Comparison of ENCODE assay signal across 22 mouse cellular contexts in the genomic region with DNA sequence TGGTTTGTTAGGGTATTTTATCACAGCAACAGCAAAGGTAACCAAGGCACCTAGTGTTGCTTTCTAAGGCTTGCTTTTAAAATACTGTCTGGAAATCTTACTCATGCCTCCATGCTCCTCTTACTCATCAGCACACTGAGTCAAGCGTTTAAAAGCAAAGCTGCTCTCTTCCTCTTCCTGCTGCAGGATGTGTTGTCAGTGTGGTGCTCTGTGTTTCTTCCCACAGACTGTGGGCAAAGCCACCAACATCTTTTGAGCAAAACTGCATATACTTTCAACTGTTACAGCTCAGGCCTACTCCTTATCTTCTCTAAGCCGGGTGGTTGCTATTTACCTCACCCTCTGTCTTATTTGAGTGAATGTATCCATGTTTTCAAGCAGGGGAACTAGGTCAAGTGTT.
"Had no signal": no experiment of that assay in that cellular context is flagged by ENCODE, and none has a peak within 500 bp of the region (broad histone marks: within the 10 kb centered on the region; RNA-seq: fewer than 3 reads in every experiment).

No protein-coding gene starts in this region.

- DNase-seq: kidney, adult 11 months; kidney, adult 8-10 months; kidney, postnatal 14 days; kidney, postnatal 4 days; layer of hippocampus, adult 9-11 months; layer of hippocampus, postnatal 36 days; liver; lung, adult 18-20 months; lung, postnatal 10 days; lung, postnatal 4 days; midbrain, embryonic 14.5 days; right cerebral cortex, postnatal 14 days; spleen, adult 18-20 months; thymus, adult 2 months; thymus, postnatal 14 days; thymus, postnatal 4 days had no signal

- H3K27ac ChIP-seq: limb, embryonic 10.5 days; limb, embryonic 13.5 days; liver, embryonic 12.5 days; liver, embryonic 15.5 days; lung, embryonic 15.5 days; stomach, embryonic 15.5 days had no signal

- H3K4me3 ChIP-seq: limb, embryonic 10.5 days; limb, embryonic 13.5 days; liver, embryonic 12.5 days; liver, embryonic 15.5 days; lung, embryonic 15.5 days; stomach, embryonic 15.5 days had no signal
